Mouse (Mus musculus) olfactory bulb, adult 2 months (tissue): ENCODE measurements at regions not wholly inside any gene's neighbourhood (a gene's known extent, or its start where the extent isn't known, plus 50 kb on each side); places are given as distances from the start of the nearest gene placed in this dataset.

Experiments used
- CTCF ChIP-seq: fragments of 200-500 bp; IDR thresholded peaks from 2 replicates; pipeline ENCODE4 v1.5.1; 2012; ENCODE audit warnings: low read depth, mild to moderate bottlenecking, low read length, moderate library complexity; ENCODE audit not compliant: insufficient read depth
- POLR2A ChIP-seq: fragments of 200-500 bp; IDR thresholded peaks from 2 replicates; pipeline ENCODE4 v1.6.1; 2012; ENCODE audit warnings: mild to moderate bottlenecking, low read depth, low read length, moderate library complexity; ENCODE audit not compliant: insufficient read depth

DNA sequence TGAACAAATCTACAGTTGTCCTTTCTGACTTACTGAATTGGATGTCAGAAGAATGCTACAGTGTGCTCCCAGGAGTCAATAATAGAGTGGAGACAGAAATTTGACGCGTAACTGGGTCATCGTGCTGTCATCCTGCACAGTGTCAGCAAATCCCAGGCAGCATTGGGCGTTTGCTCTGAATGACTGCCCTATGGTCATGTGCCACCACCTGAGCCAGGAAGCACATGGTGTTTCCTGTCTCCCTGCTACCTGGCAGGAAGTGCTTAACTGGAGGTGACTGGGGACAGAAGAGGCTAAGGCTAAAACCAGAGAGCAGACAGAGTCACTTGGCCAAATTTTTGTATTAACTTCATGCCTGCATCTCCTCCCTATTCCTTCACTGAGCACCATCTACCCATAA lies 72.1 kb upstream of the Ahi1 start:
- TF ChIP-seq CTCF (no peak), POLR2A (no peak)
